Mouse (Mus musculus) kidney, adult 11 months (tissue): ENCODE data around the gene Cxcl5.
"Not testable (repeated sequence)": the region's sequence is repeated elsewhere in the genome, so short reads cannot be mapped to it uniquely, and the experiment has no call there.

Experiments
- DNase-seq: peaks from one replicate; pipeline ENCODE4 v3.0.0; 2022

Cxcl5 gene

DNA sequence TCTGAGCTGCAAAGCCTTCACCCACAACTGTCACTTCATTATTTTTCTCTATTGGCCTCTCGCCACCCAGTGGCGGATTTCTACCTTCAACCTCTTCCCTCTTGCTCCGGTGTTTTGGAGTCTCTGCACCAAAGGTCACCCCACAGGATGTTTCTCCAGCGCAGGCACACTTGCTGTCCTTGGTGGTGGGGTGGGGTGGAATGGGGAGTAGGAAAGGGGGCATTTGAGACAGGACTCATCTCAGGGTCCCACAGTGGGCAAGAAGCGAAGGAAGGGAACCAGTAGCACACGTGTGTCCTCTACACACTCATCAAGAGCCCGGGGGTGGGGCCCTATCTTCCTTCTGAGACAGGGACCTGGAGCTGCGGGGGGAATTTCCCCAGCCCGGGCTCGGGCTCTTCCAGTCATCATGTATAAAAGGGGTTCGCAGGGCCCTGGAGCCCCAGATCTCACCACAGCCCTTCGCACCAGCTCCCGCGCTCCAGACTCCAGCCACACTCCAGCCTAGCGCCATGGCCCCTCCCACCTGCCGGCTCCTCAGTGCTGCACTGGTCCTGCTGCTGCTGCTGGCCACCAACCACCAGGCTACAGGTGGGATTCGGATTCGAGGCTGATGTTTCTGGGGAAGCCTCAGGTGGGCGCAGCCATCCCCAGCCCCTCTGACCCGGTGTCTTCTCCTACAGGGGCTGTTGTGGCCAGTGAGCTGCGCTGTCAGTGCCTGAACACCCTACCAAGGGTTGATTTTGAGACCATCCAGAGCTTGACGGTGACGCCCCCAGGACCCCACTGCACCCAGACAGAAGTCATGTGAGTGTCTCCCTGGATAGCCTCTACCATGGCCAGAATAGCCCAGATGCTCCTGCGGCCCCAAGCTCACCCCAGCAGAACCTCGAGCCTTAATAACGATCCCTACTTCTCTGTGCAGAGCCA, 26.8 kb downstream of the Cxcl5 start, which contains the start of gene Cxcl3:
TSS of gene Cxcl3 (plus strand) at position 445 of the 930 bp plus-strand sequence.
- DNase-seq: peak; percentile 43

DNA sequence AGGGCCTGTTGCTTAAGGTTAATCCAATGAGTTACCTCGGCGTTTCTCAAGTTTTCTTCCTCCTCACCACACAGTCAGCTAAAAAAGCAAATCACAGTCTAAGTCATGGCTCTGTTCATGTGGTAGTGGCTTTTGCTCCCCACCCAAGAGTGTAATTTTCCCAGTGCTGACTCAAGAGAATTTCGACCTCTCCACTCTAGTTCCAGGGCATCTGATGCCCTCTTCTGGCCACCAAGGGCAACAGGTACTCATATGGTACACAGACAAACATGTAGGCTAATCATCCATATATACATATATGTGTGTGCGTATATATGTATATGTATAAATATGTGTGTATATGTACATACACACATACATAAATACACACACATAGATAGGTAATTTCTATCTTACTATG, 29.0 kb downstream of the Cxcl5 start:
- no peak for DNase-seq

DNA sequence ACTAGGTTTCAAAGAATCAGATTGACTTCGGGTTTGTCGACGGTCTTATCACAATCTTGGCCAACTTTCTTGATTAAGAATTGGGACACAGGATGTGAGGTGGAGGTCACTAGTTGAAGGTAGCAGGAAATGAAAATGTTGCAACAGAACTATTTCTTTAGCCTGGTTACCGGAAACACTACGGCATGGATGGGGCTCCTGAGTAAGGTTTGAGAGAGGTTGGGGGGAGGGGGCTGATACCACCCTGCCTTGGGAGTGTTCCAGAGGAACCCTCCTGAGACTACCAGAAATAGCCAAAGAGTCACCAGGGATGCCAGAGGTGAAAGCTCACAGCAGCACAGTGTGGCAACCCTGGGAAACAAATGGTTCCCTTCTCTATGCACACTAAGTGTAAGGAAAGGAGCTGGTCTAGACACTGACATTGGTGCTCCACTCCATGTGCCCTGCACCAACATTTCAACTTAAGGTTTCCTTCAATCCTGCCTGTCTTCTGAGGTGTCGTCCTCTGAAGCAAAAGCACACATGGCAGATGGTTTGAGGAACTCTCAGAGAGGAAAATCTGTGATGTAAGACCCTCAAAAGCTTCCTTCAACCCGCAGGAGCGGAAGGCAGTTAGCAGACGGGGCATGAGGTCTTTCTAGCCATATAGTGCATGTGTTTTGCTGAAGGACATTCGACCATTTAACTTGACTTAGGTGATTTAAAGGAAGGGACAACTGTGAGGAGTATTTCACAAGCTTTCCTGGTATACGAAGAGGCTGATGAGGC, 30.3 kb downstream of the Cxcl5 start:
- no peak for DNase-seq

GRCm38 (mm10) chr5:90790074-90790502, 30.9 kb downstream of the Cxcl5 start:
- DNase-seq: no peak

- DNase-seq: no peak
Observed at GRCm38 (mm10) chr5:90794195-90794625, 35.0 kb downstream of the Cxcl5 start, which contains the start of gene Cxcl15. TSS of gene Cxcl15 (plus strand) at chr5:90794534.

GRCm38 (mm10) chr5:90795392-90795791, 36.2 kb downstream of the Cxcl5 start:
- not testable (repeated sequence) for DNase-seq

GRCm38 (mm10) chr5:90804574-90804973, 45.4 kb downstream of the Cxcl5 start:
- DNase-seq: no peak

GRCm38 (mm10) chr5:90806050-90806449, 46.9 kb downstream of the Cxcl5 start:
- DNase-seq: no peak

DNA sequence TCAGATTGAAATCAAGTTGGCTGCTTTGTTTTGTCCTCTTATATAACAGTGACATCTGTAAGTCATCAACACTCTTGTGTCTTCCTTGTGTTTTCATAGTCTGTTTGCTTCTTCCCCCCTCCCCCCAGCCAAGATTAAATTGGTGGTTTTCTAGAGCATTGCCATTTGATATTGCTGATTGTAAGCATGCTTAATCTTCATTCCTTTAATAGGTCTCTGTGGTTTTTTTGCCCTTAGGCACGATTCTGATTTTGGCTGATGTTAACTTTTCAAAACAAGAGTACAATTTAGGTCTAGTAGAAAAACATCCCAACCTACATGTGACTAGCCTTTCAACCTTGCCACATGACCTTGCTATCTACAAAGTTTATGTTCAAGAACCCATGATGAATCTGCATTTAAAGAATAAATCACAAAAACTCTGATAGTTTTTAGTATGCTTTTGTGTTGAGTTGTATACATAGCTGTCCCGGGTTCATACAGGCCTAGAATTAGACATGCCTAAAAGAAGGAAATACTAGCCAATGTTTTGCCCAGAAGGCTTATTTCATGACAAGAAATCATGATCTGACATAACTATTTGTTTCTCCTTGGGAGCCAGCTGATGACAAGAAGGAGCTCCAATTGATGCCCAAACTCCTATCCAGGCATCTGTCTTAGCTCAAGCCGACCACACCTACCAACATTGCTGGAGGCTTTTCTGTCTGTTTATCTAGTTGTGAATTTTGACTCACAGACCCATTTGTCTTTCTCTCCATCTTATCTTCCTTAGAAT, 48.2 kb downstream of the Cxcl5 start:
- DNase-seq: no peak
